Mouse (Mus musculus) forebrain, embryonic 10.5 days (tissue): ENCODE results near the gene Kcnk7. TPM values are rescaled to one million over a fixed set of nuclear protein-coding genes. Genes with fewer than 3 reads are reported as not detected.

Experiments used
- DNase-seq: peaks from one replicate; pipeline ENCODE4 v3.0.0-alpha.2; 2017; ENCODE audit warnings: low spot score; ENCODE audit errors: extremely low spot score
- H3K27ac ChIP-seq: fragments of 300-500 bp; sonication (generic); 2 replicates; pipeline ENCODE4 v1.5.1; 2016; ENCODE audit warnings: mild to moderate bottlenecking
- H3K27me3 ChIP-seq: fragments of 300-500 bp; sonication (generic); 2 replicates; pipeline ENCODE4 v1.6.1; 2016; ENCODE audit warnings: mild to moderate bottlenecking; ENCODE audit not compliant: poor library complexity, severe bottlenecking
- H3K36me3 ChIP-seq: fragments of 300-500 bp; sonication (generic); replicated peaks from 2 replicates; pipeline ENCODE4 v1.6.1; 2016; ENCODE audit warnings: mild to moderate bottlenecking, moderate library complexity
- H3K4me1 ChIP-seq: fragments of 300-500 bp; sonication (generic); 2 replicates; pipeline ENCODE4 v1.6.1; 2016
- H3K4me3 ChIP-seq: fragments of 300-500 bp; sonication (generic); 2 replicates; pipeline ENCODE4 v1.5.1; 2016; ENCODE audit warnings: mild to moderate bottlenecking, moderate library complexity
- H3K9me3 ChIP-seq: fragments of 300-500 bp; sonication (generic); 2 replicates; pipeline ENCODE4 v1.6.1; 2016; ENCODE audit warnings: mild to moderate bottlenecking, moderate library complexity
- WGBS: fragments of 180-500 bp; shearing (Covaris S2); methylation state at CpG from one replicate; pipeline ENCODE4 v1.1.7; 2016; 5-methylcytosine and 5-hydroxymethylcytosine counted together
- polyA plus RNA-seq: library from polyadenylated mRNA; unstranded; fragments of >200 nt; fragmentation: Nextera tagmentation; extraction: Ambion mirVana; gene quantifications from 2 replicates; pipeline ENCODE4 v1.2.1, GENCODE M21; 2016

Kcnk7 gene
- polyA plus RNA-seq, 1 experiment from 2014 or later, result 0.19 TPM

- no peak overlapping the region for H3K27ac ChIP-seq
- H3K27me3 ChIP-seq, result peaks cover 21% of the 10 kb centered on the region
- H3K4me3 ChIP-seq, result no peak overlapping the region
- H3K4me1 ChIP-seq, result peaks cover 33% of the 10 kb centered on the region
- H3K36me3 ChIP-seq, result peaks cover 86% of the 10 kb centered on the region
- 91% methylated on average over 6 of the region's 6 CpGs for WGBS
- DNase-seq, result no peak
- H3K9me3 ChIP-seq, result no peaks in the 10 kb centered on the region
Observed at GRCm38 (mm10) chr19:5721233-5721632, 17.1 kb downstream of the Kcnk7 start.

GRCm38 (mm10) chr19:5722848-5723425 lies 18.8 kb downstream of the Kcnk7 start:
- peaks cover 85% of the 10 kb centered on the region for H3K36me3 ChIP-seq
- H3K4me1 ChIP-seq, result peaks cover 36% of the 10 kb centered on the region
- H3K9me3 ChIP-seq, result no peaks in the 10 kb centered on the region
- no peak for DNase-seq
- 0 out of 2 replicates have a peak overlapping the region, but pooled peaks have one; percentile 26 for H3K27ac ChIP-seq
- H3K27me3 ChIP-seq, result peaks cover 22% of the 10 kb centered on the region
- WGBS, result 91% methylated on average over 7 of the region's 7 CpGs
- peak overlapping the region; percentile 18; the same call in 1 of the 2 replicates for H3K4me3 ChIP-seq

- no peaks in the 10 kb centered on the region for H3K9me3 ChIP-seq
- peaks cover 18% of the 10 kb centered on the region for H3K27me3 ChIP-seq
- peaks cover 76% of the 10 kb centered on the region for H3K36me3 ChIP-seq
- H3K4me3 ChIP-seq, result peak overlapping the region; percentile 88
- H3K4me1 ChIP-seq, result peaks cover 47% of the 10 kb centered on the region
- 75% methylated on average over 4 of the region's 4 CpGs for WGBS
- H3K27ac ChIP-seq, result 0 out of 2 replicates have a peak overlapping the region, but pooled peaks have one; percentile 76
- DNase-seq, result no peak
Observed at GRCm38 (mm10) chr19:5723934-5724548, 19.9 kb downstream of the Kcnk7 start.

GRCm38 (mm10) chr19:5724549-5724941 lies 20.4 kb downstream of the Kcnk7 start:
- WGBS, result 73% methylated on average over 7 of the region's 7 CpGs
- DNase-seq, result no peak
- H3K4me1 ChIP-seq, result peaks cover 51% of the 10 kb centered on the region
- peak overlapping the region; percentile 88 for H3K4me3 ChIP-seq
- H3K36me3 ChIP-seq, result peaks cover 71% of the 10 kb centered on the region
- H3K9me3 ChIP-seq, result no peaks in the 10 kb centered on the region
- peaks cover 17% of the 10 kb centered on the region for H3K27me3 ChIP-seq
- peak overlapping the region; percentile 76 for H3K27ac ChIP-seq

- peak overlapping the region; percentile 76 for H3K27ac ChIP-seq
- H3K4me1 ChIP-seq, result peaks cover 57% of the 10 kb centered on the region
- H3K4me3 ChIP-seq, result peak overlapping the region; percentile 88
- WGBS, result 82% methylated on average over 12 of the region's 12 CpGs
- H3K9me3 ChIP-seq, result no peaks in the 10 kb centered on the region
- peaks cover 17% of the 10 kb centered on the region for H3K27me3 ChIP-seq
- no peak for DNase-seq
- peaks cover 69% of the 10 kb centered on the region for H3K36me3 ChIP-seq
Observed at GRCm38 (mm10) chr19:5725029-5725707, 21.0 kb downstream of the Kcnk7 start.

- no peak for DNase-seq
- Histone ChIP-seq H3K4me1 (peaks cover 65% of the 10 kb centered on the region), H3K9me3 (no peaks in the 10 kb centered on the region), H3K4me3 (peak within 1 kb of the TSS; percentile 88), H3K36me3 (peaks cover 66% of the 10 kb centered on the region), H3K27me3 (peaks cover 17% of the 10 kb centered on the region), H3K27ac (peak within 1 kb of the TSS; percentile 76)
- WGBS, result 14% methylated on average over 49 of the region's 49 CpGs
Observed at GRCm38 (mm10) chr19:5725767-5726515, 21.8 kb downstream of the Kcnk7 start, which contains the start of gene Ehbp1l1. Gene Ehbp1l1 (minus strand): TSS chr19:5726317.

- DNase-seq, result no peak
- 85% methylated on average over 15 of the region's 15 CpGs for WGBS
Observed at GRCm38 (mm10) chr19:5726961-5727578, 22.9 kb downstream of the Kcnk7 start.

GRCm38 (mm10) chr19:5727701-5728100 lies 23.5 kb downstream of the Kcnk7 start:
- peak; percentile 89 for DNase-seq
- peaks cover 17% of the 10 kb centered on the region for H3K27me3 ChIP-seq
- 5% methylated on average over 14 of the region's 14 CpGs for WGBS
- H3K27ac ChIP-seq, result peak overlapping the region; percentile 49
- peak overlapping the region; percentile 88 for H3K4me3 ChIP-seq
- H3K36me3 ChIP-seq, result peaks cover 48% of the 10 kb centered on the region
- H3K9me3 ChIP-seq, result no peaks in the 10 kb centered on the region
- peaks cover 77% of the 10 kb centered on the region for H3K4me1 ChIP-seq

More at GRCm38 (mm10) chr19:5726961-5727578, 22.9 kb downstream of the Kcnk7 start:
- peak overlapping the region; percentile 88 for H3K4me3 ChIP-seq
- H3K4me1 ChIP-seq, result peaks cover 76% of the 10 kb centered on the region
- H3K9me3 ChIP-seq, result no peaks in the 10 kb centered on the region
- H3K27ac ChIP-seq, result peak overlapping the region; percentile 49
- H3K27me3 ChIP-seq, result peaks cover 17% of the 10 kb centered on the region
- H3K36me3 ChIP-seq, result peaks cover 54% of the 10 kb centered on the region

- Histone ChIP-seq H3K4me3 (peak overlapping the region; percentile 88), H3K9me3 (no peaks in the 10 kb centered on the region), H3K27ac (peak overlapping the region; percentile 98), H3K4me1 (peaks cover 77% of the 10 kb centered on the region), H3K36me3 (peaks cover 40% of the 10 kb centered on the region), H3K27me3 (peaks cover 17% of the 10 kb centered on the region)
- no peak for DNase-seq
- 13% methylated on average over 37 of the region's 37 CpGs for WGBS
Observed at GRCm38 (mm10) chr19:5728631-5729443, 24.7 kb downstream of the Kcnk7 start.

GRCm38 (mm10) chr19:5729444-5729815 lies 25.3 kb downstream of the Kcnk7 start, which contains the start of gene Fam89b:
Gene Fam89b (minus strand): TSS chr19:5729653.
- no peaks in the 10 kb centered on the region for H3K9me3 ChIP-seq
- peaks cover 34% of the 10 kb centered on the region for H3K36me3 ChIP-seq
- peaks cover 17% of the 10 kb centered on the region for H3K27me3 ChIP-seq
- H3K4me1 ChIP-seq, result peaks cover 76% of the 10 kb centered on the region
- peak within 1 kb of the TSS; percentile 98 for H3K27ac ChIP-seq
- peak within 1 kb of the TSS; percentile 88 for H3K4me3 ChIP-seq
- under 1% methylated on average over 37 of the region's 37 CpGs for WGBS
- peak; percentile 85 for DNase-seq

- Histone ChIP-seq H3K4me3 (peak overlapping the region; percentile 88), H3K36me3 (peaks cover 23% of the 10 kb centered on the region), H3K4me1 (peaks cover 65% of the 10 kb centered on the region), H3K27me3 (peaks cover 17% of the 10 kb centered on the region), H3K27ac (peak overlapping the region; percentile 84), H3K9me3 (no peaks in the 10 kb centered on the region)
- DNase-seq, result no peak
- WGBS, result 77% methylated on average over 29 of the region's 29 CpGs
Observed at GRCm38 (mm10) chr19:5730314-5731186, 26.4 kb downstream of the Kcnk7 start.
